Comparison of ENCODE assay signal across 19 mouse cellular contexts in genomic region chr3:123391180-123391579, GRCm38 (mm10). TPM values are rescaled to one million over a fixed set of nuclear protein-coding genes. Genes with fewer than 3 reads are reported as not detected.
"Had no signal": no experiment of that assay in that cellular context is flagged by ENCODE, and none has a peak within 500 bp of the region (broad histone marks: within the 10 kb centered on the region; RNA-seq: fewer than 3 reads in every experiment).

No protein-coding gene starts in this region.

- H3K27ac ChIP-seq: midbrain, embryonic 10.5 days; midbrain, embryonic 12.5 days; neural tube, embryonic 13.5 days; neural tube, embryonic 15.5 days had no signal

- DNase-seq: lung, adult 2 months; lung, postnatal 10 days; lung, postnatal 4 days; midbrain, embryonic 14.5 days; retina, postnatal 1 day; right cerebral cortex, adult 18-20 months; right cerebral cortex, postnatal 25 days; right cerebral cortex, postnatal 4 days; spleen, adult 18-20 months; thymus, adult 18-20 months; thymus, postnatal 14 days; thymus, postnatal 36 days had no signal

- H3K4me3 ChIP-seq: midbrain, embryonic 10.5 days; midbrain, embryonic 12.5 days; myocyte; neural tube, embryonic 13.5 days; neural tube, embryonic 15.5 days had no signal

- H3K9me3 ChIP-seq: midbrain, embryonic 10.5 days; midbrain, embryonic 12.5 days; neural tube, embryonic 13.5 days; neural tube, embryonic 15.5 days had no signal

- H3K27me3 ChIP-seq: neural tube, embryonic 15.5 days had no signal

- H3K36me3 ChIP-seq: midbrain, embryonic 10.5 days; midbrain, embryonic 12.5 days; neural tube, embryonic 13.5 days; neural tube, embryonic 15.5 days had no signal

- ATAC-seq: midbrain, embryonic 16.5 days had no signal

- H3K4me2 ChIP-seq: midbrain, embryonic 12.5 days; neural tube, embryonic 13.5 days; neural tube, embryonic 15.5 days had no signal

- H3K9ac ChIP-seq: midbrain, embryonic 12.5 days; neural tube, embryonic 13.5 days; neural tube, embryonic 15.5 days had no signal

- H3K4me1 ChIP-seq: midbrain, embryonic 10.5 days; midbrain, embryonic 12.5 days; neural tube, embryonic 13.5 days; neural tube, embryonic 15.5 days had no signal

RNA-seq across cellular contexts. Expression of gene Prss12, which starts 55.5 kb away (rescaled TPM):
- total RNA-seq: megakaryocyte-erythroid progenitor cell, adult 5-6 weeks had no signal
